Mouse (Mus musculus) midbrain, postnatal 0 days (tissue): ENCODE data around the gene Ice2. TPM values are rescaled to one million over a fixed set of nuclear protein-coding genes. Genes with fewer than 3 reads are reported as not detected.

Source experiments
- ATAC-seq: fragments of 200-750 bp; cut with Nextera tagmentation; 2 replicates; pipeline ENCODE4 v1.8.0; 2017; ENCODE audit warnings: moderate number of reproducible peaks, mild to moderate bottlenecking, moderate TSS enrichment, moderate library complexity; ENCODE audit not compliant: low FRiP score
- DNase-seq: peaks from one replicate; pipeline ENCODE4 v3.0.0-alpha.2; 2015; ENCODE audit warnings: low spot score
- H3K27ac ChIP-seq: fragments of 300-500 bp; sonication (generic); 2 replicates; pipeline ENCODE4 v1.5.1; 2014; ENCODE audit warnings: low read depth, mild to moderate bottlenecking, low read length, mixed read lengths
- H3K27me3 ChIP-seq: fragments of 300-500 bp; sonication (generic); 2 replicates; pipeline ENCODE4 v1.6.1; 2014; ENCODE audit warnings: low read length, control low read depth, mixed read lengths; ENCODE audit not compliant: insufficient read depth
- H3K36me3 ChIP-seq: fragments of 300-500 bp; sonication (generic); 2 replicates; pipeline ENCODE4 v1.6.1; 2014; ENCODE audit warnings: low read length, control low read depth, mixed read lengths; ENCODE audit not compliant: insufficient read depth
- H3K4me1 ChIP-seq: fragments of 300-500 bp; sonication (generic); 2 replicates; pipeline ENCODE4 v1.6.1; 2014; ENCODE audit warnings: mild to moderate bottlenecking, control low read depth, antibody characterized with exemption, low read length, mixed read lengths; ENCODE audit not compliant: insufficient read depth
- H3K4me2 ChIP-seq: fragments of 300-500 bp; sonication (generic); 2 replicates; pipeline ENCODE4 v1.6.1; 2014; ENCODE audit warnings: low read depth, mild to moderate bottlenecking, low read length, mixed read lengths; ENCODE audit not compliant: poor library complexity, severe bottlenecking
- H3K4me3 ChIP-seq: fragments of 300-500 bp; sonication (generic); 2 replicates; pipeline ENCODE4 v1.5.1; 2014; ENCODE audit warnings: low read depth, mild to moderate bottlenecking, low read length, moderate library complexity
- H3K9ac ChIP-seq: fragments of 300-500 bp; sonication (generic); replicated peaks from 2 replicates; pipeline ENCODE4 v1.6.1; 2014; ENCODE audit warnings: mild to moderate bottlenecking, low read length, moderate library complexity, mixed read lengths; ENCODE audit not compliant: poor library complexity, severe bottlenecking
- H3K9me3 ChIP-seq: fragments of 300-500 bp; sonication (generic); 2 replicates; pipeline ENCODE4 v1.6.1; 2016; ENCODE audit warnings: low read length, control low read depth
- CTCF ChIP-seq: IDR thresholded peaks from 2 replicates; pipeline ENCODE4 v1.5.1; 2016; ENCODE audit warnings: antibody characterized with exemption, mild to moderate bottlenecking
- WGBS: fragments of 180-500 bp; shearing (Covaris S2); extraction: QIAGEN DNeasy Blood & Tissue Kit; methylation state at CpG from one replicate; pipeline ENCODE4 v1.1.7; 2014; 5-methylcytosine and 5-hydroxymethylcytosine counted together
- polyA plus RNA-seq: library from polyadenylated mRNA; unstranded; fragments of >200 nt; fragmentation: Nextera tagmentation; extraction: Ambion mirVana; gene quantifications from 2 replicates; pipeline ENCODE4 v1.2.1, GENCODE M21; 2015
- total RNA-seq: library from RNA; depleted of rRNA; stranded (reverse); fragments of >200 nt; gene quantifications from 2 replicates; pipeline ENCODE4 v1.2.3, GENCODE M21; 2014; rRNA removed

Ice2 gene
- total RNA-seq (7.3 and 8.9 TPM in 2 replicates), polyA plus RNA-seq (4.9 and 5.0 TPM in 2 replicates)

GRCm38 (mm10) chr9:69397760-69398452 is at the start of gene Ice2:
TSS of gene Ice2 (plus strand) at chr9:69397906.
- Histone ChIP-seq H3K9me3 (no peaks in the 10 kb centered on the region), H3K27ac (peak within 1 kb of the TSS; percentile 89), H3K9ac (peak within 1 kb of the TSS; percentile 91), H3K4me2 (peak within 1 kb of the TSS; percentile 89), H3K4me1 (peaks cover 4% of the 10 kb centered on the region), H3K4me3 (peak within 1 kb of the TSS; percentile 70), H3K36me3 (no peaks in the 10 kb centered on the region), H3K27me3 (no peaks in the 10 kb centered on the region)
- WGBS = under 1% methylated on average over 53 of the region's 53 CpGs
- peak; percentile 83 for DNase-seq
- peak; percentile 90 for ATAC-seq
- TF ChIP-seq CTCF = no peak

- H3K9me3 ChIP-seq = no peaks in the 10 kb centered on the region
- DNase-seq (no peak), ATAC-seq (no peak)
- H3K9ac ChIP-seq = no peak overlapping the region
- H3K36me3 ChIP-seq = no peaks in the 10 kb centered on the region
- no peaks in the 10 kb centered on the region; the same call in 1 of the 2 replicates for H3K4me1 ChIP-seq
- no peak overlapping the region for H3K27ac ChIP-seq
- no peak overlapping the region for H3K4me2 ChIP-seq
- no peak for TF ChIP-seq CTCF
- H3K27me3 ChIP-seq = no peaks in the 10 kb centered on the region
- no peak overlapping the region for H3K4me3 ChIP-seq
- 88% methylated on average over 2 of the region's 2 CpGs for WGBS
Observed at GRCm38 (mm10) chr9:69349537-69349936, 48.2 kb upstream of the Ice2 start.

DNA sequence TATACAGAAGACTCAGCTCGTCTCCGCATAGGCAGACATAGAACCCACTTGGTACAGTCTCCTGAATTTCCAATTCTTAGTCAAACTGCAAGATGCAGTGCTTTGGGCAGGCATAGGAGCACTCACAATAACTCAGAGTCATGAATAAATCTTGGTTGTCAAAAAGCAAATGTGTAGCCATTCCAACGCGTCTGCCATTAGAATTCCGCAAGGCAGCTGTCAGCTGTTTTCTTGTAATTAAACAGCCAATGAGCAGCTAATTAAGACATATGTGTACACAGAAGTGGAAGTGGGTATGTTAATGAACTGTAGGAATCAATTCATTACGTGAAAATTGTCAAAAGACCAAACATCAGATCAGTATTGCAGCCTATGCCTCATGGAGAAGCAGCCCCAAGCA is 43.5 kb upstream of the Ice2 start:
- no peak overlapping the region for H3K27ac ChIP-seq
- no peak overlapping the region for H3K4me3 ChIP-seq
- no peak overlapping the region for H3K9ac ChIP-seq
- no peaks in the 10 kb centered on the region for H3K9me3 ChIP-seq
- peaks cover 7% of the 10 kb centered on the region for H3K4me1 ChIP-seq
- H3K4me2 ChIP-seq = no peak overlapping the region
- DNase-seq (no peak), ATAC-seq (no peak)
- WGBS = 71% methylated on average over 6 of the region's 6 CpGs
- TF ChIP-seq CTCF = no peak
- no peaks in the 10 kb centered on the region for H3K27me3 ChIP-seq
- H3K36me3 ChIP-seq = no peaks in the 10 kb centered on the region

DNA sequence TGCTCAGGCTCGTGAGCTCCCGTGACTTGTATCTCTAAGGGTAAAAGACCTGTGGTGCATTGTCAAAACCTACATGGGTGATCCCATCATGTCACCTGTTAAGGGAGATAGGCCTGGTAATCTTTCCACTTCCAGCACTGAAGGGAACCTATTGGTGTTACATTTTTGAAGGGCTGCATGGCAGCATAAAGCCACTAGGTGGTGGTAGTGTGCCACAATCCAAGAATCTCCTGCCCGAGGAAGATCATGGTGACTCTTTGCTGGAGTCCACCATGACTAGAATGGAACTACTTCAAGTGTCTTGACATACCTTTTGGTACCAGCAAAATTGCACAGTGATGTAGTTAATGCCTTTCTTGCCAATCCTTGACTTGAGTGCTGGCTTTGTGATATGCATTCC is 39.9 kb upstream of the Ice2 start:
- no peaks in the 10 kb centered on the region for H3K9me3 ChIP-seq
- TF ChIP-seq CTCF = peak; percentile 92
- ATAC-seq (no peak), DNase-seq (peak; percentile 73)
- H3K27me3 ChIP-seq = no peaks in the 10 kb centered on the region
- no peak overlapping the region for H3K4me2 ChIP-seq
- H3K4me1 ChIP-seq = peaks cover 7% of the 10 kb centered on the region
- no peak overlapping the region for H3K9ac ChIP-seq
- H3K4me3 ChIP-seq = no peak overlapping the region
- H3K36me3 ChIP-seq = no peaks in the 10 kb centered on the region
- 36% methylated on average over 3 of the region's 3 CpGs for WGBS
- no peak overlapping the region for H3K27ac ChIP-seq

GRCm38 (mm10) chr9:69358797-69359196 is 38.9 kb upstream of the Ice2 start:
- Histone ChIP-seq H3K27me3 (no peaks in the 10 kb centered on the region), H3K9me3 (no peaks in the 10 kb centered on the region), H3K36me3 (no peaks in the 10 kb centered on the region), H3K4me2 (no peak overlapping the region), H3K9ac (no peak overlapping the region), H3K27ac (no peak overlapping the region), H3K4me3 (no peak overlapping the region), H3K4me1 (peaks cover 7% of the 10 kb centered on the region)
- DNase-seq = no peak
- ATAC-seq = no peak
- WGBS = 41% methylated on average over 6 of the region's 6 CpGs
- no peak for TF ChIP-seq CTCF

GRCm38 (mm10) chr9:69361951-69362445 is 35.7 kb upstream of the Ice2 start:
- H3K4me3 ChIP-seq = no peak overlapping the region
- no peaks in the 10 kb centered on the region for H3K36me3 ChIP-seq
- no peak overlapping the region for H3K9ac ChIP-seq
- 90% methylated on average over 8 of the region's 8 CpGs for WGBS
- no peak overlapping the region for H3K4me2 ChIP-seq
- H3K4me1 ChIP-seq = peaks cover 7% of the 10 kb centered on the region
- TF ChIP-seq CTCF = no peak
- no peaks in the 10 kb centered on the region for H3K27me3 ChIP-seq
- no peak overlapping the region for H3K27ac ChIP-seq
- ATAC-seq (no peak), DNase-seq (no peak)
- H3K9me3 ChIP-seq = no peaks in the 10 kb centered on the region
